Mouse (Mus musculus) bone marrow macrophage, adult 2 months (primary cell): ENCODE data around the gene Nxpe4.

Experiments
- CTCF ChIP-seq: IDR thresholded peaks from 2 replicates; pipeline ENCODE4 v1.5.1; 2012; ENCODE audit warnings: low read depth, mild to moderate bottlenecking, low read length, moderate library complexity
- POLR2A ChIP-seq: IDR thresholded peaks from 2 replicates; pipeline ENCODE4 v1.6.1; 2012; ENCODE audit warnings: mild to moderate bottlenecking, low read depth, low read length, borderline replicate concordance

- TF ChIP-seq POLR2A (no peak), CTCF (no peak)
Measured at GRCm38 (mm10) chr9:48404687-48405086, 242.9 kb downstream of the Nxpe4 start.
